Mouse (Mus musculus): Measurements from ENCODE around the gene Macrod1. TPM values are rescaled to one million over a fixed set of nuclear protein-coding genes. Genes with fewer than 3 reads are reported as not detected.

Gene Macrod1
- polyA plus RNA-seq, 1 experiment, result 5.7 TPM

DNA sequence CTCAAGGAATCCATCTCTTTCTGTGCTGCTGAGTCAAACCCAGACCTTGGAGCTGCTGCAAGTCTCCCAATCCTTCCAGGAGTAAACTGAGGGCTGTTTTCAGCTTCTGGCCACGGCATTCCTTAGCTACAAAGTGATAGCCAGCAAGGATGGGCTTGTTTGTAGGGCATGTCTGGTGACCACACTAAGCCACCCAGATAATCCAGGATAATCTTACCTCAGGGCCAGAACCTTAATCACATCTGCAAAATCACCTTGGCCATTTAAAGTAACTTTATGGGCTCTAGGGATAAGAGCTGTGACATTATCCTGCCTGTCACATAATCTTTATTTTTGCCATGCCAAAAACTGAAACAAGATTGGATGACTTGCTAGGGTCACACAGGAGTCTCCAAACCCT is 155.6 kb downstream of the Macrod1 start:
- DNase-seq (ENCODE audit: low read depth), result no peak
- TF ChIP-seq CTCF (IDR thresholded peaks at IDR 0.05; ENCODE audit: borderline replicate concordance, extremely low read depth, insufficient read depth, insufficient read length) (no peak), POLR2A (IDR thresholded peaks at IDR 0.05; ENCODE audit: borderline replicate concordance, extremely low read depth, insufficient read depth, insufficient read length, poor library complexity, severe bottlenecking) (no peak)

DNA sequence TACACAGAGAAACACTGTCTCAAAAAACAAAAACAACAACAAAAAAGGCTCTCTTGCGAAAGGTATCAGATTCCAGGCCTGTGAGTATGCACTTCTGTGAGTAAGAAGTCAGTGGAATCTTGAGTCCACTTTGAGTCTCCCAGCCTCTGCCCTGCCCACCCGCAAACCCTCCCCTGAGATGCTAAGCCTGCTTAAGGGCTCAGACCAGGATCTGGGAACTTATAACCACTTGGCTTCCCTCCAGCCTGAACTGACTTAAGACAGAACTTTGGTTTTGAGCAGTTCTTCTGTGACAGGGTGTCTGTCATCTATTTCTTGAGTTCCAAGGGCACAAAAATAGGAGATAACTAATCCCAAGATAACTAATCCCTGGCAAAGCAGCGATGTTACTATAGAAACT is 156.4 kb downstream of the Macrod1 start:
- TF ChIP-seq CTCF (IDR thresholded peaks at IDR 0.05; ENCODE audit: borderline replicate concordance, extremely low read depth, insufficient read depth, insufficient read length) (no peak), POLR2A (IDR thresholded peaks at IDR 0.05; ENCODE audit: borderline replicate concordance, extremely low read depth, insufficient read depth, insufficient read length, poor library complexity, severe bottlenecking) (no peak)
- DNase-seq (ENCODE audit: low read depth), result no peak

DNA sequence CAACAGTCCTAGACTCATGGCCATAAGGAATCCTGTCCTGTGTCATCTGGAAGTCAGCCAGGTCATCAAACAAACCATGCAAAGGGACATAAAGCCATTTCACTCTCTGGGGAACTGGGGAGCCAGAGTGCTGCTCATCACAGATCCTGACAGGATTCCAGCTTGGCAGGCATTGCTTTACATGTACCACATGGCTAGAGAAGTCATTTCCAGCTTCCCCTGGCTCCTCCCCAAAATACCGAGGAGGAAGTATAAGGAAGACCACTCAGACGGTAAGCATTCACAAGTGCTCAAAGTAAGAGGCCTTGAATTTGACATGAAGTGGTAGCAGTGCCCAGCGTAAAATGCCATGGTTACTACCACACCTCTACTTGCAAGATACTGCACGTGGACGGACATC is 157.9 kb downstream of the Macrod1 start:
- peak; percentile 32 for DNase-seq (ENCODE audit: low read depth)
- no peak for TF ChIP-seq CTCF (IDR thresholded peaks at IDR 0.05; ENCODE audit: borderline replicate concordance, extremely low read depth, insufficient read depth, insufficient read length)
- no peak for TF ChIP-seq POLR2A (IDR thresholded peaks at IDR 0.05; ENCODE audit: borderline replicate concordance, extremely low read depth, insufficient read depth, insufficient read length, poor library complexity, severe bottlenecking)

DNA sequence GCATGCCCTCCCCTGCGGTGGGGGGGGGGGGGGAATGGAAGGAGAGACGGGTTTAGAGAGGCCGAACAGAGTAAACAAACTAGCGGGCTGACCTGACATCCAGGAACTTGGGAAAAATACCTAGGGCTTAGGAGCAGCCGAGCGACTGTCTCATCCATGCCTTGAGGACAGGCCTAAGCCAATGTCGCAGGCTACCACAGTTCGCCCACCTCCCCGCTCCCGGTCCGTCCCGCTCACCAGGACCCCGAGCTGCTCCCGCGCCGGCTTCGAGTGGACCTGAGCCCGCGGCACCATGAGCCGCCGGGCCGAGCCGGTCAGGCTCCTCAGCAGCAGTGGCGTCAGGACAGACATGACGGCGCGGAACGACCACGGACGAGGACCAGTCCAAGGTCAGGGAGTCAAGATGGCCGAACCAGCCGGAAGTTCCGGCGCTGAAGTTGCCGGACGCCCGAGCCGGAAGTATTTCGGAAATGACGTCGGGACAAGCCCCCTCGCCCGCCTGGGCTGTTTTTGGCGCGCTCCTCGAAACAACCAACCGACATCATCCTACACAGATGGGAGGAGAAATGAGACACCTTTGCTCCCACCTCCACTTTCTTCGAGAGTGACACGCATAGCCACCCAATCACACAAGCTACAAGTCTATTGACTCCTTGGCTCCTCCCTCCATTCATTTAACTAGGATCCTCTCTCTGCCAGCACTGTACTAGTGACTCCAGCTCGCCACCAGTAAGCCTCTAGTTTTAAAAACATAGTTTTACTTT is 160.7 kb downstream of the Macrod1 start, which contains the start of gene Cox8a:
TSS of gene Cox8a (minus strand) at position 455 of the 764 bp plus-strand sequence.
- TF ChIP-seq POLR2A (IDR thresholded peaks at IDR 0.05; ENCODE audit: borderline replicate concordance, extremely low read depth, insufficient read depth, insufficient read length, poor library complexity, severe bottlenecking) (peak; percentile 34; the same call in 1 of the 2 replicates), CTCF (IDR thresholded peaks at IDR 0.05; ENCODE audit: borderline replicate concordance, extremely low read depth, insufficient read depth, insufficient read length) (no peak)

DNA sequence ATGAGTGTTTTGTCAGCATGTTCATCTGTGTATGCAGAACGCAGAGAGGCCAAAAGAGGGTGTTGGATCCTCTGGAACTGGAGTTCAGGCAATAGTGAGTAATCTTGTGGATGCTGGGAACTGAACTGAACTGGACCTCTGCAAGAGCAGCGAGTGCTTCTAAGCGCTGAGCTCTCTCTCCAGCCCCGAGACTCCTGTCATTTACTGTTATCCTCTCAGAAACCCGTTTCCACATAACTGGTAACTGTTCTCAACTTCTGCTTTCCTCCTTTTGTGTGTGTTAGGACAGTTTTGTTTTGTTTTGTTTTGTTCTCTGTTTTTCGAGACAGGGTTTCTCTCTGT is 161.3 kb downstream of the Macrod1 start:
- no peak for TF ChIP-seq POLR2A (IDR thresholded peaks at IDR 0.05; ENCODE audit: borderline replicate concordance, extremely low read depth, insufficient read depth, insufficient read length, poor library complexity, severe bottlenecking)
- TF ChIP-seq CTCF (IDR thresholded peaks at IDR 0.05; ENCODE audit: borderline replicate concordance, extremely low read depth, insufficient read depth, insufficient read length), result no peak
- DNase-seq (ENCODE audit: low read depth), result no peak

More for the DNA sequence above, 160.7 kb downstream of the Macrod1 start, which contains the start of gene Cox8a:
- peak; percentile 99 for DNase-seq (ENCODE audit: low read depth)

DNA sequence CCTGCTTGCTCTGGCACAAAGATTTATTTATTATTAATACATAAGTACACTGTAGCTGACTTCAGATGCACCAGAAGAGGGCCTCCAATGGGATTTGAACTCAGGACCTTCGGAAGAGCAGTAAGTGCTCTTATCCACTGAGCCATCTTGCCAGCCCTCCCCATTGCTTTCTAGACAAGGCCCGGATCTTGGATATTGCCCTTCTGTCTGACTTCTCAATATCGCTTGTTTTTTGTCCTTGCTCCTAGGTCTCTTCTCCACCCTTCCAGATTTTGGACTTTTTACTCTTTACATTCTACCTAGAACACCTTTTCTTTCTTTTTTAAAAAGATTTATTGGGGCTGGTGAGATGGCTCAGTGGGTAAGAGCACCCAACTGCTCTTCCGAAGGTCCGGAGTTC is 162.1 kb downstream of the Macrod1 start:
- TF ChIP-seq CTCF (IDR thresholded peaks at IDR 0.05; ENCODE audit: borderline replicate concordance, extremely low read depth, insufficient read depth, insufficient read length) (no peak), POLR2A (IDR thresholded peaks at IDR 0.05; ENCODE audit: borderline replicate concordance, extremely low read depth, insufficient read depth, insufficient read length, poor library complexity, severe bottlenecking) (no peak)
- no peak for DNase-seq (ENCODE audit: low read depth)

DNA sequence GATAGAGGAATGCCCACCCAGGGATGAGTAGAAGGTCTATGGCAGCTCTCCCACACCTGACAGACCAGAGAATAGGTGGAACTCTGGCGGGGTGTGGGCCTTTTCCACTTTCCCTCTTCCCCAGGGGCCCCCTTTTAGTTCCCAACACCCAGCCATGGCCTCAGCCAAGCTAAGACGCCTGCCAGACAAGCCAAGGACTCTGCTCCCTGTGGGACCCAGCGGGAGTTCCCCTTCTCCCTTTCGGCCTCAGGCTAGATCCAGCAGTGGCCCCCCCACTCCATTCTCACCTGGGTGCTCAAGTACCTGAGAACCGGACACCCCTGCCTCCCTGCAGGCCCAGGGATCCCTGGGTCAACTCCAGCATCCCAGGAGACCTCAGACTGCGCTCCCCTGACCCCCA is 165.6 kb downstream of the Macrod1 start:
- DNase-seq (ENCODE audit: low read depth), result no peak
- TF ChIP-seq POLR2A (IDR thresholded peaks at IDR 0.05; ENCODE audit: borderline replicate concordance, extremely low read depth, insufficient read depth, insufficient read length, poor library complexity, severe bottlenecking) (no peak), CTCF (IDR thresholded peaks at IDR 0.05; ENCODE audit: borderline replicate concordance, extremely low read depth, insufficient read depth, insufficient read length) (no peak)

DNA sequence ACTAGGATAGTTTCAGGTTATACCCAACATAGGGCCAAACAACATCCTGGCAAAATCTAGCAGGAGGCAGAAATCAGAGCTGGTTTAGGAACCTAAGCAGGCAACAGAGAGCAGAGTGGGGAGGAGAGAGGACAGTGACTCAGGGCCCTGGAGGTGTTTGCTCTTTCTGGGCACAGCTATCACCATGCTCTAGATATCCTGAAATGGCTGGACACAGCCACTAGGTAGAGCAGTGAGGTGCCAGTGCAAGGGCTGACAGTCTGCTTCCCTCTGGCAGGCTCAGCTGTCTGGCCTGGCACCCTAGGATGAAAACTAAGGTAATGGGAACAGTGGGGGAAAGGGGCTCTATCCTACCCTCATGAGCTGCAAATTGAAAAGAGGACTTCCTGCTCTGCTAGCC is 166.9 kb downstream of the Macrod1 start:
- DNase-seq (ENCODE audit: low read depth), result no peak
- TF ChIP-seq CTCF (IDR thresholded peaks at IDR 0.05; ENCODE audit: borderline replicate concordance, extremely low read depth, insufficient read depth, insufficient read length) (no peak), POLR2A (IDR thresholded peaks at IDR 0.05; ENCODE audit: borderline replicate concordance, extremely low read depth, insufficient read depth, insufficient read length, poor library complexity, severe bottlenecking) (no peak)

DNA sequence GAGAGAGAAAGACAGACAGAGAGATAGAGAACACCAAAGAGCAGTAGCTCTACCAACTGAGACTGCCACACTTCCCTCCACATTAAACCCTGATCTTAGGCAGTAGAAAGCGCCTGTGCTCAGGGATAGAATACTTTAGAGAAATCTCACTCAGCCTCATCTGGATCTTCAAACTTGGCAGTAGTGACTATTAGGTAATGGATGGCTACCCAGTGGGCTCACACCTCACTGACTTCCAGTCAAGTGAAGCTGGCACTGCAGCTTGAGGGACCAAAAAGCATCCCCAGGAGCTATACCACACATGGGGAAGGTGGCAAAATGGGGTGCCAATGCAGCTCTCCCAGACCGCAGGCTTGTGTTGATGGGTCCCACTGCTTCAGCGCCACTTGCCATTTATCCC is 167.6 kb downstream of the Macrod1 start:
- TF ChIP-seq CTCF (IDR thresholded peaks at IDR 0.05; ENCODE audit: borderline replicate concordance, extremely low read depth, insufficient read depth, insufficient read length) (no peak), POLR2A (IDR thresholded peaks at IDR 0.05; ENCODE audit: borderline replicate concordance, extremely low read depth, insufficient read depth, insufficient read length, poor library complexity, severe bottlenecking) (no peak)
- no peak for DNase-seq (ENCODE audit: low read depth)

DNA sequence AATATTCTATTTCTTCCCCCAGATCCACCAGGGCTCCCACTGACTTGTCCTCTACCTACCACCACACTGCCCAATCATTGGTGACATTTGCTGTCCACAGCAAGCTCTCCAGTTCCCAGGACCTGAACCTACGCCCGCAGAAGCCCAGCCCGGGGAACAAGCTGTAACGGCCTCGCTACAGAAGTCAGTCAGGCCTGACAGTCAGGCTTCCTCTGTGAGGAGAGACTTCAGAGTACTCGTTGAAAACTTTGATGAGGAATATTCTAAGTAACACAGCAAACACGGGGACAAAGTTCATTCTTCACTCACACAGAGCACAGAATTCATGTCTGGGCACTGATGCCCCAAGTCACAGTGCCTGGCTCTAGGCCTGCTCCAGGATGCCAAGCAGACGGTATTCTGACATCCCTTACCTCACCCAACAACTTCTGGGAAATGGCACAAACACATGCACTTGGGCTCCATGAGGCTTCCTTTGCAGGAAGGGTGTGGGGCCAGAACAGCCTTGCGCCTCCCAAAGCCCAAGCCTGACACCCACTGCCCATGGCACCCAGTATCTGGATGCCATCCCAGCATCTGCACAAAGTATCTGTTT is 168.6 kb downstream of the Macrod1 start:
- no peak for DNase-seq (ENCODE audit: low read depth)
- no peak for TF ChIP-seq CTCF (IDR thresholded peaks at IDR 0.05; ENCODE audit: borderline replicate concordance, extremely low read depth, insufficient read depth, insufficient read length)
- TF ChIP-seq POLR2A (IDR thresholded peaks at IDR 0.05; ENCODE audit: borderline replicate concordance, extremely low read depth, insufficient read depth, insufficient read length, poor library complexity, severe bottlenecking), result no peak

DNA sequence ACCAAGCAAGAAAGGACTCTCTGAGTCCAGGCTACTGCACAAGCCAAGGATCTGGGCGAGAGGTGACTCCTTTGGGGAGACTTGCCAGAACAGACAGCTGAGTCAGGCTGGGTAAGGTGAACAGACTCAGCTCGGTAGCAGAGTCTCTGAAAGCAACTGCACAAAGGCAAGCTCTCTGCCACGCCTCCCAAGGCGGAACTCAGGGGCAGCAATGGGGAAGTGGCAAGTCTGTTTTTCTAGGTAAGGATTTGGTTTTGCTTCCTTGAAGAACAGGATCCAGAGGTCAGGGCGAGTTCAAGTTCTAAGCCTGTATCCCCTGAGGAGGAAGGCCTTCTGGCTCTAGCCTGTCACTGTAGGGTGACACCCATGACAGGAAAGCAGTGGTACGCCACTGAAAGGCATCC is 169.9 kb downstream of the Macrod1 start:
- TF ChIP-seq CTCF (IDR thresholded peaks at IDR 0.05; ENCODE audit: borderline replicate concordance, extremely low read depth, insufficient read depth, insufficient read length) (no peak), POLR2A (IDR thresholded peaks at IDR 0.05; ENCODE audit: borderline replicate concordance, extremely low read depth, insufficient read depth, insufficient read length, poor library complexity, severe bottlenecking) (no peak)
- DNase-seq (ENCODE audit: low read depth), result no peak

Measured in brain, embryonic 14.5 days (tissue).